ENCODE assay signal across 8 mouse cellular contexts in the genomic region with DNA sequence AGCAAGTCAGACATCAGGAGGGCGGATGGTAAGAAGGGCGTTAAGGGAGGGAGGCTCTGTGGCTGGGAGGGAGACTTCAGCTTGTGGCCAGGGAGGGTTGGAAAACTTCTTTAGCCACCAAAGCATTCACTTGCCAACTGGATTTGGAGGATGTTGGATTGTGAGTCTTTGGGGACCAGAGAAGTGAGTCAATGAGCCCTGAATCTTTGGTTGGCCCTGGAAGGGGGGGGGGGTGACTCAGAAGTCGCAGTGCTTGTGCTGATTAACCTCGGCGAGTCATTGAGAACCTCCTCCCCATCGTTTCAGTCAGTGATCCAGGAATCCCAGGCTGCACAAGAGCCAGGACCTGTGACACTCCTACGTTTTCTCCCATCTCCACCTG. TPM values are rescaled to one million over a fixed set of nuclear protein-coding genes. Genes with fewer than 3 reads are reported as not detected.
DNase-seq lines count a peak whose midpoint lies in the region; ATAC-seq lines count a peak whose summit lies in the region.

No protein-coding gene starts in this region.

- DNase-seq in kidney, postnatal 4 days, result no peak
- DNase-seq in adrenal gland, postnatal 36 days, result peak; percentile 47 to 48
- DNase-seq in c-Kit-positive CD71-positive TER-119-positive erythroid progenitor cells, embryonic 14.5 days (ENCODE audit: low spot score), result no peak
- no peak for DNase-seq in right cerebral cortex, postnatal 14 days
- DNase-seq in urinary bladder, postnatal 25 days (ENCODE audit: low spot score), result no peak

- H3K9ac ChIP-seq in kidney, embryonic 14.5 days (ENCODE audit: low read depth, low read length), result peak overlapping the region; percentile 79; the same call in 1 of the 2 replicates
- H3K9ac ChIP-seq in heart, embryonic 12.5 days, result peak overlapping the region; percentile 85
- no peak overlapping the region for H3K9ac ChIP-seq in liver, embryonic 15.5 days

- no peaks in the 10 kb centered on the region for H3K27me3 ChIP-seq in kidney, embryonic 14.5 days (ENCODE audit: control insufficient read depth, insufficient read depth, low read length)
- peaks cover 3% of the 10 kb centered on the region; the same call in 1 of the 2 replicates for H3K27me3 ChIP-seq in heart, embryonic 12.5 days (replicated peaks)
- peaks cover 70% of the 10 kb centered on the region for H3K27me3 ChIP-seq in liver, embryonic 15.5 days

- peaks cover 13% of the 10 kb centered on the region for H3K4me1 ChIP-seq in kidney, embryonic 14.5 days (ENCODE audit: control insufficient read depth, insufficient read depth, low read length)
- H3K4me1 ChIP-seq in heart, embryonic 12.5 days (replicated peaks), result peaks cover 27% of the 10 kb centered on the region
- peaks cover 31% of the 10 kb centered on the region for H3K4me1 ChIP-seq in liver, embryonic 15.5 days (replicated peaks)

- no peaks in the 10 kb centered on the region for H3K9me3 ChIP-seq in kidney, embryonic 14.5 days (ENCODE audit: control insufficient read depth, low read length)
- no peaks in the 10 kb centered on the region for H3K9me3 ChIP-seq in heart, embryonic 12.5 days (replicated peaks)
- no peaks in the 10 kb centered on the region for H3K9me3 ChIP-seq in liver, embryonic 15.5 days (replicated peaks)

- peak overlapping the region; percentile 92 for H3K4me2 ChIP-seq in kidney, embryonic 14.5 days (replicated peaks; ENCODE audit: low read depth, low read length)
- H3K4me2 ChIP-seq in heart, embryonic 12.5 days, result peak overlapping the region; percentile 84
- peak overlapping the region; percentile 81 for H3K4me2 ChIP-seq in liver, embryonic 15.5 days

- ATAC-seq in kidney, embryonic 14.5 days (ENCODE audit: low FRiP score, low TSS enrichment), result peak; percentile 21
- no peak for ATAC-seq in heart, embryonic 12.5 days (ENCODE audit: insufficient number of reproducible peaks, low FRiP score)
- ATAC-seq in liver, embryonic 15.5 days (ENCODE audit: insufficient read depth), result no peak

- no peaks in the 10 kb centered on the region for H3K36me3 ChIP-seq in kidney, embryonic 14.5 days (ENCODE audit: control insufficient read depth, insufficient read depth, low read length)
- no peaks in the 10 kb centered on the region for H3K36me3 ChIP-seq in heart, embryonic 12.5 days
- no peaks in the 10 kb centered on the region for H3K36me3 ChIP-seq in liver, embryonic 15.5 days (replicated peaks)

- 6% methylated on average over 7 of the region's 7 CpGs for WGBS in kidney, embryonic 14.5 days
- 5% methylated on average over 7 of the region's 7 CpGs for WGBS in heart, embryonic 12.5 days
- 2% methylated on average over 7 of the region's 7 CpGs for WGBS in liver, embryonic 15.5 days (ENCODE audit: insufficient replicate concordance)

- H3K27ac ChIP-seq in kidney, embryonic 14.5 days (ENCODE audit: low read depth, low read length), result no peak overlapping the region
- 0 out of 2 replicates have a peak overlapping the region, but pooled peaks have one; percentile 75 for H3K27ac ChIP-seq in heart, embryonic 12.5 days (ENCODE audit: poor library complexity, severe bottlenecking)
- no peak overlapping the region for H3K27ac ChIP-seq in liver, embryonic 15.5 days (replicated peaks)

- H3K4me3 ChIP-seq in kidney, embryonic 14.5 days (ENCODE audit: low read length), result peak overlapping the region; percentile 82
- peak overlapping the region; percentile 76 for H3K4me3 ChIP-seq in heart, embryonic 12.5 days
- peak overlapping the region; percentile 67 for H3K4me3 ChIP-seq in liver, embryonic 15.5 days (replicated peaks)

RNA-seq across cellular contexts. Expression of a gene that starts 0.8 kb away (rescaled TPM):
- 3.7 and 4.6 TPM in 2 replicates for polyA plus RNA-seq in kidney, embryonic 14.5 days (2014; fragmentation: Nextera tagmentation; extraction: Ambion mirVana)
- 1 to 10 TPM; 4.9 to 8.2 TPM for total RNA-seq in adrenal gland, postnatal 36 days (2021)
- polyA plus RNA-seq in heart, embryonic 12.5 days (2016; fragmentation: Nextera tagmentation; extraction: Ambion mirVana), result 1.4 and 1.5 TPM in 2 replicates
- 0.24 and 0.32 TPM in 2 replicates for polyA plus RNA-seq in liver, embryonic 15.5 days (2015; fragmentation: Nextera tagmentation; extraction: Ambion mirVana)

Comparison
In these comparisons a context has a peak if more than half of its experiments do, and no peak if none do; other contexts are left out.
1. DNase-seq: peak in adrenal gland, postnatal 36 days (2 of 2); none in kidney, postnatal 4 days (0 of 2), c-Kit-positive CD71-positive TER-119-positive erythroid progenitor cells, embryonic 14.5 days (single experiment), right cerebral cortex, postnatal 14 days (single experiment) and urinary bladder, postnatal 25 days (single experiment).
2. Peak in every context shown above with its lines, with median percentiles within 50 percentile points of each other: H3K4me2 ChIP-seq and H3K4me3 ChIP-seq.